Mouse (Mus musculus) intestine, embryonic 14.5 days (tissue): ENCODE results near the gene Jak1. TPM values are rescaled to one million over a fixed set of nuclear protein-coding genes. Genes with fewer than 3 reads are reported as not detected.
"Not testable (repeated sequence)": the region's sequence is repeated elsewhere in the genome, so short reads cannot be mapped to it uniquely, and the experiment has no call there.

Experiments
- ATAC-seq: fragments of 200-750 bp; cut with Nextera tagmentation; replicated peaks from 2 replicates; pipeline ENCODE4 v1.8.0; 2017; ENCODE audit warnings: low read depth, moderate number of reproducible peaks, moderate TSS enrichment, moderate library complexity; ENCODE audit not compliant: low FRiP score, low TSS enrichment
- DNase-seq: peaks from one replicate; pipeline ENCODE4 v3.0.0-alpha.2; 2018; ENCODE audit warnings: low spot score
- H3K27ac ChIP-seq: fragments of 300-500 bp; sonication (generic); 2 replicates; pipeline ENCODE4 v1.5.1; 2014; ENCODE audit warnings: low read depth, mild to moderate bottlenecking, control low read depth
- H3K27me3 ChIP-seq: fragments of 300-500 bp; sonication (generic); replicated peaks from 2 replicates; pipeline ENCODE4 v1.6.1; 2014; ENCODE audit warnings: low read length, control low read depth; ENCODE audit not compliant: control insufficient read depth, insufficient read depth
- H3K36me3 ChIP-seq: fragments of 300-500 bp; sonication (generic); 2 replicates; pipeline ENCODE4 v1.6.1; 2014; ENCODE audit warnings: low read length, control low read depth; ENCODE audit not compliant: control insufficient read depth, insufficient read depth
- H3K4me1 ChIP-seq: fragments of 300-500 bp; sonication (generic); replicated peaks from 2 replicates; pipeline ENCODE4 v1.6.1; 2014; ENCODE audit warnings: low read length, control low read depth, mixed read lengths; ENCODE audit not compliant: control insufficient read depth, insufficient read depth
- H3K4me2 ChIP-seq: fragments of 300-500 bp; sonication (generic); 2 replicates; pipeline ENCODE4 v1.6.1; 2014; ENCODE audit warnings: low read length
- H3K4me3 ChIP-seq: fragments of 300-500 bp; sonication (generic); 2 replicates; pipeline ENCODE4 v1.5.1; 2014; ENCODE audit warnings: low read depth, low read length, control low read depth, mixed read lengths
- H3K9ac ChIP-seq: fragments of 300-500 bp; sonication (generic); 2 replicates; pipeline ENCODE4 v1.6.1; 2014; ENCODE audit warnings: mild to moderate bottlenecking, low read length
- H3K9me3 ChIP-seq: fragments of 300-500 bp; sonication (generic); 2 replicates; pipeline ENCODE4 v1.6.1; 2016; ENCODE audit warnings: low read length, control low read depth; ENCODE audit not compliant: control insufficient read depth
- WGBS: fragments of 180-500 bp; shearing (Covaris S2); extraction: QIAGEN DNeasy Blood & Tissue Kit; methylation state at CpG from one replicate; pipeline ENCODE4 v1.1.7; 2014; 5-methylcytosine and 5-hydroxymethylcytosine counted together
- polyA plus RNA-seq: library from polyadenylated mRNA; unstranded; fragments of >200 nt; fragmentation: Nextera tagmentation; extraction: Ambion mirVana; gene quantifications from 2 replicates; pipeline ENCODE4 v1.2.1, GENCODE M21; 2014

The Jak1 gene
- polyA plus RNA-seq, 1 experiment from 2014 or later = 83.2 TPM

- Histone ChIP-seq H3K36me3 (no peaks in the 10 kb centered on the region), H3K27me3 (0 out of 2 replicates have a peak, but pooled peaks cover 3% of the 10 kb centered on the region), H3K9ac (no peak overlapping the region), H3K9me3 (no peaks in the 10 kb centered on the region), H3K27ac (no peak overlapping the region), H3K4me3 (no peak overlapping the region), H3K4me1 (no peaks in the 10 kb centered on the region; the same call in 1 of the 2 replicates), H3K4me2 (no peak overlapping the region)
- DNase-seq (no peak), ATAC-seq (no peak)
- WGBS = 73% methylated on average over 2 of the region's 2 CpGs
Measured at GRCm38 (mm10) chr4:101285906-101286432, 20.9 kb upstream of the Jak1 start.

- no peaks in the 10 kb centered on the region for H3K27me3 ChIP-seq
- H3K4me3 ChIP-seq = no peak overlapping the region
- H3K9me3 ChIP-seq = no peaks in the 10 kb centered on the region
- 81% methylated on average over 4 of the region's 4 CpGs for WGBS
- H3K9ac ChIP-seq = no peak overlapping the region
- no peaks in the 10 kb centered on the region for H3K36me3 ChIP-seq
- no peak overlapping the region for H3K4me2 ChIP-seq
- ATAC-seq (no peak), DNase-seq (no peak)
- no peak overlapping the region for H3K27ac ChIP-seq
- H3K4me1 ChIP-seq = no peaks in the 10 kb centered on the region
Measured at GRCm38 (mm10) chr4:101283938-101284337, 18.9 kb upstream of the Jak1 start.

- Histone ChIP-seq H3K27ac (no peak overlapping the region), H3K9ac (no peak overlapping the region), H3K9me3 (no peaks in the 10 kb centered on the region), H3K4me1 (no peaks in the 10 kb centered on the region), H3K4me3 (no peak overlapping the region), H3K4me2 (no peak overlapping the region), H3K27me3 (no peaks in the 10 kb centered on the region), H3K36me3 (no peaks in the 10 kb centered on the region)
- no peak for ATAC-seq
- WGBS = 42% methylated on average over 1 of the region's 1 CpGs
- DNase-seq = no peak
Measured at GRCm38 (mm10) chr4:101282237-101282636, 17.2 kb upstream of the Jak1 start.

DNA sequence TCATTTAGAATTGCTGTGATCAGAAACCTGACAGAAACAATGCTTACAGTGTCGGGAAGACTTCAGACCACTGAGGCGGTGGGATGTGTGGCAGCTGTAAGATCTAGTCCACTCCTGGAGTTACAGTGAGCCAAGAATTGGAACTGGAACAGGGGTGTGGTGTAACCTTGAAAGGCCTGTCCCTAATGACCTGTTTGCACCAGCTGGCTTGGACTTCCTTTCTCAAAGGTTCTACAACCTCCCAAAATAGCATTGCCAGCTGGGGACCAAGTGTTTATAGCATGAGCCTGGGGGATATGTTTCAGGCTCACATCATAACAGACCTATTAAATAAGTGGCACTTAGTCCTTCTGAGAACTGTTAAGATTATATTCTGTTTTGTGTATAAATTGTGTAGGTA is 15.0 kb upstream of the Jak1 start:
- H3K9ac ChIP-seq = no peak overlapping the region
- no peaks in the 10 kb centered on the region for H3K4me1 ChIP-seq
- no peak for ATAC-seq
- H3K9me3 ChIP-seq = no peaks in the 10 kb centered on the region
- H3K27me3 ChIP-seq = no peaks in the 10 kb centered on the region
- H3K36me3 ChIP-seq = no peaks in the 10 kb centered on the region
- no peak overlapping the region for H3K4me3 ChIP-seq
- DNase-seq = no peak
- H3K27ac ChIP-seq = no peak overlapping the region
- no peak overlapping the region for H3K4me2 ChIP-seq
- WGBS = 67% methylated on average over 2 of the region's 2 CpGs

DNA sequence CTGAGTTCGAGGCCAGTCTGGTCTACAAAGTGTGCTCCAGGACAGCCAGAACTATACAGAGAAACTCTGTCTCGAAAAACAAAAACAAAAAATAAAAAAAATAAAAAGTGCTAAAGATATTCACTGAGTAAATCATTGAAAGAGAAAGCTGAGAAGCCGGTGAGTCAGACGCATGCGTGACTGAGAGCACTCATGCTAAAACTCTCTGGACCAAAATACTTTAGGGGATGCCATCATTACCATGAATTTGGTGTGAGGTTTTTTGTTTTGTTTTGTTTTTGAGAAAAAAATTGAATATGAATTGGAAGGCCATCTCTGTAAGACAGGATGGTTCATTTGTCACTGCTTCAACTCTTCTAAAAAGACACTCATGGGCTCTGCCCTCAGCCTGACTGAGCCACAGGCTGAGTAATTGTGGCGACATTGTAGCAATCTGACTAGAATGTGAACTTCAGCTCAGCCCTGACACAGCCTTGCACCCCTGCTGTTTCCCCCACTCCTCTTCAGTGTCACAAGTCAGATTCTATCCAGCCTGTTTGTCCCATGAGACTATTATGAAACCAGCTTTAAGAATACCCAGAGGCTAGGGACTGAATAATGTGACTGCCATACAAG is 11.5 kb upstream of the Jak1 start:
- no peaks in the 10 kb centered on the region for H3K27me3 ChIP-seq
- no peak overlapping the region for H3K9ac ChIP-seq
- H3K4me3 ChIP-seq = no peak overlapping the region
- WGBS = 86% methylated on average over 6 of the region's 6 CpGs
- DNase-seq = no peak
- no peak for ATAC-seq
- H3K4me1 ChIP-seq = no peaks in the 10 kb centered on the region
- H3K36me3 ChIP-seq = no peaks in the 10 kb centered on the region
- H3K9me3 ChIP-seq = no peaks in the 10 kb centered on the region
- no peak overlapping the region for H3K27ac ChIP-seq
- no peak overlapping the region for H3K4me2 ChIP-seq

DNA sequence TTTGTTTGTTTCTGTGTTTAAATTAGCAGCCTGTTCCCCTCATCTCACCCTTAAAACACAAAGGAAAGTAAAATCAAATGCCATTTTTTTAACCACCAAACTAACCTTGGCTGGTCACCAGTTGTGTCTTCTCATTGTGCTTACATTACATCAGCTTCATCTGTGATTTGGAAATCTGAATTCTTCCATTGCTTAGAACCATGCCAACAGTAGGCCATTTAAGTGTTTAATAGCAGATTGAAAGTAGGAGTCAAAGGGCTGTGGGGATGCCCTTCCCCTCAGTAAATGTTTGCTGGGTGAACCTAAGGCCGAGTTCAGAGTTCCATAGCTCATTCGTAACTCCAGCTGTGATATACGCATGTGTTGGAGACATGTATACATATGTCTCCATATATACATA is 10.8 kb upstream of the Jak1 start:
- Histone ChIP-seq H3K9ac (no peak overlapping the region), H3K4me2 (no peak overlapping the region), H3K4me1 (no peaks in the 10 kb centered on the region), H3K27ac (no peak overlapping the region), H3K36me3 (no peaks in the 10 kb centered on the region), H3K9me3 (no peaks in the 10 kb centered on the region), H3K4me3 (no peak overlapping the region), H3K27me3 (no peaks in the 10 kb centered on the region)
- DNase-seq (no peak), ATAC-seq (no peak)
- 68% methylated on average over 3 of the region's 3 CpGs for WGBS

GRCm38 (mm10) chr4:101270734-101271133 is 5.7 kb upstream of the Jak1 start:
- ATAC-seq (no peak), DNase-seq (no peak)
- Histone ChIP-seq H3K9me3 (no peaks in the 10 kb centered on the region), H3K27ac (no peak overlapping the region), H3K4me1 (no peaks in the 10 kb centered on the region), H3K27me3 (no peaks in the 10 kb centered on the region), H3K4me3 (no peak overlapping the region), H3K36me3 (no peaks in the 10 kb centered on the region), H3K9ac (no peak overlapping the region), H3K4me2 (no peak overlapping the region)
- WGBS = 84% methylated on average over 3 of the region's 3 CpGs

GRCm38 (mm10) chr4:101268506-101268905 is 3.4 kb upstream of the Jak1 start:
- 75% methylated on average over 1 of the region's 1 CpGs for WGBS
- H3K27ac ChIP-seq, H3K4me3 ChIP-seq, H3K9ac ChIP-seq, H3K4me1 ChIP-seq, H3K36me3 ChIP-seq, ATAC-seq, H3K27me3 ChIP-seq, H3K4me2 ChIP-seq, DNase-seq, H3K9me3 ChIP-seq: not testable (repeated sequence)

- peak overlapping the region; percentile 96 for H3K27ac ChIP-seq
Measured at GRCm38 (mm10) chr4:101265523-101265922, 441 bp upstream of the Jak1 start.

More at GRCm38 (mm10) chr4:101265523-101265922, 441 bp upstream of the Jak1 start:
- Histone ChIP-seq H3K4me2 (peak overlapping the region; percentile 79), H3K36me3 (no peaks in the 10 kb centered on the region), H3K9me3 (no peaks in the 10 kb centered on the region), H3K4me3 (peak overlapping the region; percentile 99; the same call in 1 of the 2 replicates), H3K9ac (no peak overlapping the region), H3K4me1 (peaks cover 3% of the 10 kb centered on the region; the same call in 1 of the 2 replicates), H3K27me3 (no peaks in the 10 kb centered on the region)
- DNase-seq (no peak), ATAC-seq (0 out of 2 replicates have a peak, but pooled peaks have one; percentile 15)
- WGBS = 19% methylated on average over 6 of the region's 7 CpGs
